8 mouse cellular contexts compared by ENCODE assay signal in genomic region chr8:94396964-94397657, GRCm38 (mm10). TPM values are rescaled to one million over a fixed set of nuclear protein-coding genes. Genes with fewer than 3 reads are reported as not detected.
DNase-seq lines count a peak whose midpoint lies in the region; ATAC-seq and TF ChIP-seq lines count a peak whose summit lies in the region.

No protein-coding gene starts in this region.

- H3K9ac ChIP-seq in forebrain, embryonic 13.5 days: no peak overlapping the region
- H3K9ac ChIP-seq in forebrain, embryonic 12.5 days: no peak overlapping the region
- no peak overlapping the region for H3K9ac ChIP-seq in liver, embryonic 14.5 days (replicated peaks)

- no peak overlapping the region for H3K4me3 ChIP-seq in forebrain, embryonic 13.5 days
- no peak overlapping the region for H3K4me3 ChIP-seq in forebrain, embryonic 12.5 days (replicated peaks)
- H3K4me3 ChIP-seq in liver, embryonic 14.5 days (ENCODE audit: insufficient read depth in 1 of 2, low read depth in 2 of 2, low read length in 2 of 2): no peak overlapping the region

- peak; percentile 87 for TF ChIP-seq CTCF in liver, embryonic 14.5 days (IDR thresholded peaks at IDR 0.05; ENCODE audit: low read depth)

- no peaks in the 10 kb centered on the region for H3K9me3 ChIP-seq in forebrain, embryonic 13.5 days (replicated peaks)
- H3K9me3 ChIP-seq in forebrain, embryonic 12.5 days: no peaks in the 10 kb centered on the region
- H3K9me3 ChIP-seq in liver, embryonic 14.5 days (ENCODE audit: control insufficient read depth, low read length): no peaks in the 10 kb centered on the region

- ATAC-seq in forebrain, embryonic 13.5 days: peak; percentile 33; the same call in 1 of the 2 replicates
- no peak for ATAC-seq in forebrain, embryonic 12.5 days (ENCODE audit: low FRiP score)
- peak; percentile 81 for ATAC-seq in granulocyte monocyte progenitor cell, adult 5-6 weeks (replicated peaks; ENCODE audit: poor library complexity, severe bottlenecking)
- ATAC-seq in liver, embryonic 14.5 days (ENCODE audit: insufficient read depth): peak; percentile 47; the same call in 1 of the 2 replicates

- no peaks in the 10 kb centered on the region for H3K4me1 ChIP-seq in forebrain, embryonic 13.5 days
- H3K4me1 ChIP-seq in forebrain, embryonic 12.5 days: no peaks in the 10 kb centered on the region
- no peaks in the 10 kb centered on the region for H3K4me1 ChIP-seq in liver, embryonic 14.5 days (replicated peaks; ENCODE audit: control insufficient read depth in 2 of 2, insufficient read depth in 2 of 2, low read length in 1 of 2)

- H3K4me2 ChIP-seq in forebrain, embryonic 13.5 days: no peak overlapping the region
- no peak overlapping the region for H3K4me2 ChIP-seq in forebrain, embryonic 12.5 days
- H3K4me2 ChIP-seq in liver, embryonic 14.5 days (ENCODE audit: low read depth): no peak overlapping the region

- WGBS in forebrain, embryonic 13.5 days: 70% methylated on average over 11 of the region's 11 CpGs
- 70% methylated on average over 11 of the region's 11 CpGs for WGBS in forebrain, embryonic 12.5 days
- 55% methylated on average over 11 of the region's 11 CpGs for WGBS in liver, embryonic 14.5 days (ENCODE audit: insufficient replicate concordance)

- peaks cover 63% of the 10 kb centered on the region for H3K36me3 ChIP-seq in forebrain, embryonic 13.5 days (ENCODE audit: poor library complexity, severe bottlenecking)
- H3K36me3 ChIP-seq in forebrain, embryonic 12.5 days (replicated peaks): peaks cover 32% of the 10 kb centered on the region
- peaks cover 51% of the 10 kb centered on the region for H3K36me3 ChIP-seq in liver, embryonic 14.5 days (replicated peaks; ENCODE audit: control insufficient read depth, insufficient read depth, low read depth)

- DNase-seq in ES-CJ7 (ENCODE audit: low read depth, low spot score): peak; percentile 49
- DNase-seq in cerebellum, adult 8-10 months: peak; percentile 19
- peak; percentile 80 for DNase-seq in kidney, adult 9 months
- DNase-seq in liver, embryonic 14.5 days (ENCODE audit: low read depth in 3 of 3, low spot score in 3 of 3): no peak
- peak; percentile 29 for DNase-seq in ovary, postnatal 14 days (ENCODE audit: low spot score)

- H3K27me3 ChIP-seq in forebrain, embryonic 13.5 days: no peaks in the 10 kb centered on the region
- no peaks in the 10 kb centered on the region for H3K27me3 ChIP-seq in forebrain, embryonic 12.5 days
- H3K27me3 ChIP-seq in liver, embryonic 14.5 days (ENCODE audit: control insufficient read depth, insufficient read depth, low read length): no peaks in the 10 kb centered on the region

- no peak for TF ChIP-seq EP300 in liver, embryonic 14.5 days (IDR thresholded peaks at IDR 0.05; ENCODE audit: low read depth)

- H3K27ac ChIP-seq in forebrain, embryonic 13.5 days: no peak overlapping the region
- H3K27ac ChIP-seq in forebrain, embryonic 12.5 days: no peak overlapping the region
- no peak overlapping the region for H3K27ac ChIP-seq in liver, embryonic 14.5 days

RNA-seq across cellular contexts. Expression of gene Herpud1, which starts 10.9 kb away (rescaled TPM):
- polyA plus RNA-seq in forebrain, embryonic 13.5 days (2015; fragmentation: Nextera tagmentation; extraction: Ambion mirVana): 50.9 and 53.9 TPM in 2 replicates
- 52.0 and 58.0 TPM in 2 replicates for polyA plus RNA-seq in forebrain, embryonic 12.5 days (2016; fragmentation: Nextera tagmentation; extraction: Ambion mirVana)
- 81.6 and 83.0 TPM in 2 replicates for total RNA-seq in granulocyte monocyte progenitor cell, adult 5-6 weeks (2014; fragmentation: Nextera tagmentation)
- total RNA-seq in granulocyte monocyte progenitor cell, adult 5-6 weeks (2017): 80.3 and 95.4 TPM in 2 replicates
- 41.8 and 46.7 TPM in 2 replicates for polyA plus RNA-seq in liver, embryonic 14.5 days (2012; rRNA removed)
- polyA plus RNA-seq in liver, embryonic 14.5 days (2014; fragmentation: Nextera tagmentation; extraction: Ambion mirVana): 83.2 and 86.5 TPM in 2 replicates

RNA-seq across cellular contexts. Expression of gene Nlrc5, which starts 37.0 kb away (rescaled TPM):
- 0.12 and 0.26 TPM in 2 replicates for polyA plus RNA-seq in forebrain, embryonic 13.5 days (2015; fragmentation: Nextera tagmentation; extraction: Ambion mirVana)
- polyA plus RNA-seq in forebrain, embryonic 12.5 days (2016; fragmentation: Nextera tagmentation; extraction: Ambion mirVana): 0.12 and 0.13 TPM in 2 replicates
- total RNA-seq in granulocyte monocyte progenitor cell, adult 5-6 weeks (2014; fragmentation: Nextera tagmentation): 35.8 and 43.0 TPM in 2 replicates
- total RNA-seq in granulocyte monocyte progenitor cell, adult 5-6 weeks (2017): 19.3 and 19.4 TPM in 2 replicates
- polyA plus RNA-seq in liver, embryonic 14.5 days (2012; rRNA removed): 0.10 and 0.22 TPM in 2 replicates
- 0.09 and 0.18 TPM in 2 replicates for polyA plus RNA-seq in liver, embryonic 14.5 days (2014; fragmentation: Nextera tagmentation; extraction: Ambion mirVana)

Comparison
In these comparisons a context has a peak if more than half of its experiments do, and no peak if none do; other contexts are left out.
1. DNase-seq: peak in ES-CJ7 (single experiment), cerebellum, adult 8-10 months (single experiment), kidney, adult 9 months (single experiment) and ovary, postnatal 14 days (single experiment); none in liver, embryonic 14.5 days (0 of 3).